ENCODE assay signal across 26 mouse cellular contexts in genomic region chr6:88844901-88845565, GRCm38 (mm10). TPM values are rescaled to one million over a fixed set of nuclear protein-coding genes. Genes with fewer than 3 reads are reported as not detected.
"Had no signal": no experiment of that assay in that cellular context is flagged by ENCODE, and none has a peak within 500 bp of the region (broad histone marks: within the 10 kb centered on the region; RNA-seq: fewer than 3 reads in every experiment).

No protein-coding gene starts in this region.

- DNase-seq: gastrocnemius, postnatal 25 days; heart, adult 2 months; heart, postnatal 4 days; kidney, adult 18-20 months; kidney, adult 8-10 months; kidney, postnatal 10 days; kidney, postnatal 25 days; kidney, postnatal 4 days; liver; liver, embryonic 13.5 days; liver, postnatal 0 days had no signal

- H3K27ac ChIP-seq: heart, adult 2 months; heart, embryonic 13.5 days; heart, embryonic 15.5 days; hindbrain, embryonic 10.5 days; hindbrain, embryonic 12.5 days; hindbrain, embryonic 14.5 days; intestine, embryonic 15.5 days; layer of hippocampus, adult 2 months; left cerebral cortex, adult 2 months; limb, embryonic 10.5 days; limb, embryonic 12.5 days; liver, embryonic 13.5 days; liver, embryonic 15.5 days had no signal

- H3K4me3 ChIP-seq: heart, adult 2 months; heart, embryonic 13.5 days; heart, embryonic 15.5 days; hindbrain, embryonic 10.5 days; hindbrain, embryonic 12.5 days; intestine, embryonic 15.5 days; layer of hippocampus, adult 2 months; left cerebral cortex, adult 2 months; limb, embryonic 10.5 days; limb, embryonic 12.5 days; liver, embryonic 13.5 days; liver, embryonic 15.5 days had no signal

- ATAC-seq: hindbrain, embryonic 16.5 days; inflammation-experienced regulatory T-cells, adult 6 months; intestine, embryonic 15.5 days; intestine, postnatal 0 days; liver, postnatal 0 days had no signal

RNA-seq across cellular contexts. Expression of gene Podxl2, which starts 29.8 kb away (rescaled TPM):
- total RNA-seq: granulocyte monocyte progenitor cell, adult 5-6 weeks had no signal
